Mouse (Mus musculus): ENCODE measurements around the gene Kifc3.
A peak's percentile ranks its signal among the peaks of the same experiment; 100 is the strongest.

Kifc3 gene

GRCm38 (mm10) chr8:95156108-95156507 is 46.5 kb downstream of the Kifc3 start:
- DNase-seq (ENCODE audit: low read depth) = no peak

DNA sequence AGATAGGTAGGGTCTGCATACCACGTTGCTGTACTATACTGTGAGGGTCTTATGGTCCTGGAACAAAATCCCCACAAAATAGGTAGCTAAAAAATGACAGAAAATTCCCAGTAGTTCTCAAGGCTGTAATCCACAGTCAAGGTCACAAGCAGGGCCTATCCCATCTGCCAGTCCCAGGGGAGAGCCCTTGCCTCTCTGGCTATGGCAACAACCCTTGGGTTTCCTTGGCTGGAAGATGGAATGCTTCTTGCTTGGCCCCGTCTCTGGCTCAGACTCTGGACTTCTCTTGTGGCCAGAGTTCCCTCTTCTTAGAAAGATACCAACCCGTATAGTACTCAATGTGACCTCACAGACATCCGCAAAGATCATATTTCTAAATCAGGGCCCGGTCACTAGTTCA is 47.3 kb downstream of the Kifc3 start:
- no peak for DNase-seq (ENCODE audit: low read depth)

DNA sequence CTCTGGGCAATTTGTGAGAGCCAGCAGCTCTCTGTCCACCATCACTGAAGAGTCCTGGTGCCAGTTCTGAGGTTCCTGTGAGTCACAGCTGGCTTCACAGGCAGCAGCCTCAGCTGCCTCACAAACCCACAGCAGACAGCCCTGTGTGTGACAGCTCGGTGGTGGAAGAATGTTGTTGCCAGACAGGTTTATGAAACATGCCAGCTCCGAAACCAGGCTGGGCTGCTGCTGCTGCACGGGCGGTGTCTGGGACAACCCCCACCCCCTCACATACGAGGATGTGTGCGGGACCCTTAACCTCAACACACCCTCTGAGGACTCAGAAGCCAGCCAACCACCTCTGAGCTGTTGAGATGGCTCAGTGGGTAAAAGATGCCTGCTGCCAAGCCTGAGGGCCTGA is 48.0 kb downstream of the Kifc3 start:
- DNase-seq (ENCODE audit: low read depth) = peak; percentile 70

- no peak for DNase-seq (ENCODE audit: low read depth)
These were observed 48.6 kb downstream of the Kifc3 start for GRCm38 (mm10) chr8:95154056-95154455.

GRCm38 (mm10) chr8:95150608-95151007 is 52.0 kb downstream of the Kifc3 start:
- DNase-seq (ENCODE audit: low read depth) = no peak

GRCm38 (mm10) chr8:95149426-95149825 is 53.2 kb downstream of the Kifc3 start:
- DNase-seq (ENCODE audit: low read depth) = no peak

GRCm38 (mm10) chr8:95146846-95147245 is 55.8 kb downstream of the Kifc3 start:
- DNase-seq (ENCODE audit: low read depth) = no peak

GRCm38 (mm10) chr8:95146044-95146745 is 56.4 kb downstream of the Kifc3 start:
- no peak for DNase-seq (ENCODE audit: low read depth)

- no peak for DNase-seq (ENCODE audit: low read depth)
These were observed 58.0 kb downstream of the Kifc3 start for GRCm38 (mm10) chr8:95144631-95145015.

GRCm38 (mm10) chr8:95143805-95144630 is 58.6 kb downstream of the Kifc3 start:
- DNase-seq (ENCODE audit: low read depth) = no peak

GRCm38 (mm10) chr8:95142985-95143804 is 59.4 kb downstream of the Kifc3 start:
- DNase-seq (ENCODE audit: low read depth) = peak; percentile 72

- peak; percentile 88 for DNase-seq (ENCODE audit: low read depth)
These were observed 60.4 kb downstream of the Kifc3 start for GRCm38 (mm10) chr8:95142075-95142831.

GRCm38 (mm10) chr8:95141469-95142074 is 61.0 kb downstream of the Kifc3 start:
- DNase-seq (ENCODE audit: low read depth) = peak; percentile 53

GRCm38 (mm10) chr8:95141026-95141425 is 61.6 kb downstream of the Kifc3 start:
- no peak for DNase-seq (ENCODE audit: low read depth)

GRCm38 (mm10) chr8:95140555-95140954 is 62.1 kb downstream of the Kifc3 start:
- no peak for DNase-seq (ENCODE audit: low read depth)

- DNase-seq (ENCODE audit: low read depth) = no peak
These were observed 63.6 kb downstream of the Kifc3 start for GRCm38 (mm10) chr8:95139051-95139365.

- DNase-seq (ENCODE audit: low read depth) = peak; percentile 36
These were observed 64.1 kb downstream of the Kifc3 start for GRCm38 (mm10) chr8:95138341-95139050.

DNA sequence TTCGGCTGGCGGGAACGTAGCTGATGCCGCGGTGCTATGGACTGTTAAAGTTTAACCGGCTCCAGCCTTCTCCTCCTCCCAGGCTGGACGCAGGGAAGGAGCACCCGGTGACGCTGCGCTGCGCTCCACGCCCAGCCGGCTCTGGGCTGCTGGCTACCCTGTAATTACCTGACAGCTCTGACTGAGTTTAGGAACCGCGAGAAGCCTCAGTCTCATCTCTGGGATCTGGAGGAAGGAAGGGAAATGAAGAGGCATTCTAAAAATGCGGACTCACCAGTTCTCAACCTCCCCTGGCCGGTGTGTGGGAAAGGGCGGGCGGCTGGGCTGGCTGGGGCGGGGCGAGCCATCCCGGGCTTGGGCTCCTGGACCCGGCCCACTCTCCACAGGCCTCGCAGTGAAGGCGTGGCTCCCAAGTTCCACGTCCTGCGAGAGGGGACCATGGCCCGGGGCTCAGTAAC is 64.9 kb downstream of the Kifc3 start:
- no peak for DNase-seq (ENCODE audit: low read depth)

- DNase-seq (ENCODE audit: low read depth) = no peak
These were observed 65.4 kb downstream of the Kifc3 start for GRCm38 (mm10) chr8:95137201-95137600.

DNA sequence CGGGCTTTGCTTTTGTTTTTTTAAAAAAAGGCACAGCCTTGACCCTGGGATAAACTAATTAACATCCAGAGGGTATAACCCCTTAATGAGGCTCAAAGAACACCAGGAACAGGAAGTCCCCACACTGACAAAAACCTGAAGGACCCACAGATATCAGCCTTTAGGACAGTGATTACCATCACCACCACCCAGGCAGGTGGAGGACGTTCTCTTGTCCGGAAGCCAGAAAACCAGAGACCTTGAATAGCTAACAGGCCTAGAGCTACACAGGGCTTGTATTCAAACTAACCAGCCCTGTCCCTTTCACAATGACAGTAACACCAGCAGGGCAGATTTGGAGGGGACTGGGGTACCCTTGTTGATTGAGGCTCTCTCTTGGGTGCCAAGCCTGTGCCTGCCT is 66.4 kb downstream of the Kifc3 start:
- DNase-seq (ENCODE audit: low read depth) = no peak

- DNase-seq (ENCODE audit: low read depth) = peak; percentile 34
These were observed 67.4 kb downstream of the Kifc3 start for GRCm38 (mm10) chr8:95135242-95135641.

All from NIH3T3 (cell line).